Mouse (Mus musculus) neural tube, embryonic 15.5 days (tissue): Measurements from ENCODE around the gene Cyb5r4. TPM values are rescaled to one million over a fixed set of nuclear protein-coding genes. Genes with fewer than 3 reads are reported as not detected.
"Not testable (repeated sequence)": the region's sequence is repeated elsewhere in the genome, so short reads cannot be mapped to it uniquely, and the experiment has no call there.

ENCODE experiments used
- ATAC-seq: fragments of 200-750 bp; cut with Nextera tagmentation; 2 replicates; pipeline ENCODE4 v1.8.0; 2017; ENCODE audit warnings: mild to moderate bottlenecking, moderate TSS enrichment, moderate library complexity; ENCODE audit not compliant: low FRiP score
- H3K27ac ChIP-seq: fragments of 300-500 bp; sonication (generic); replicated peaks from 2 replicates; pipeline ENCODE4 v1.5.1; 2015; ENCODE audit warnings: mild to moderate bottlenecking, inconsistent platforms
- H3K27me3 ChIP-seq: fragments of 300-500 bp; sonication (generic); replicated peaks from 2 replicates; pipeline ENCODE4 v1.6.1; 2015; ENCODE audit warnings: inconsistent platforms
- H3K36me3 ChIP-seq: fragments of 300-500 bp; sonication (generic); 2 replicates; pipeline ENCODE4 v1.6.1; 2015; ENCODE audit warnings: inconsistent platforms
- H3K4me1 ChIP-seq: fragments of 300-500 bp; sonication (generic); 2 replicates; pipeline ENCODE4 v1.6.1; 2015; ENCODE audit warnings: inconsistent platforms
- H3K4me2 ChIP-seq: fragments of 300-500 bp; sonication (generic); 2 replicates; pipeline ENCODE4 v1.6.1; 2015; ENCODE audit warnings: inconsistent platforms, mild to moderate bottlenecking, moderate library complexity
- H3K4me3 ChIP-seq: fragments of 300-500 bp; sonication (generic); replicated peaks from 2 replicates; pipeline ENCODE4 v1.5.1; 2015; ENCODE audit warnings: mild to moderate bottlenecking, inconsistent platforms
- H3K9ac ChIP-seq: fragments of 300-500 bp; sonication (generic); replicated peaks from 2 replicates; pipeline ENCODE4 v1.6.1; 2015; ENCODE audit warnings: mild to moderate bottlenecking, inconsistent platforms
- H3K9me3 ChIP-seq: fragments of 300-500 bp; sonication (generic); replicated peaks from 2 replicates; pipeline ENCODE4 v1.6.1; 2016; ENCODE audit warnings: inconsistent platforms
- WGBS: fragments of 180-500 bp; shearing (Covaris S2); methylation state at CpG from one replicate; pipeline ENCODE4 v1.1.7; 2015; ENCODE audit warnings: mixed read lengths; 5-methylcytosine and 5-hydroxymethylcytosine counted together
- polyA plus RNA-seq: library from polyadenylated mRNA; unstranded; fragments of >200 nt; fragmentation: Nextera tagmentation; extraction: Ambion mirVana; gene quantifications from 2 replicates; pipeline ENCODE4 v1.2.1, GENCODE M21; 2015

The Cyb5r4 gene
- polyA plus RNA-seq, 1 experiment from 2014 or later: 59.6 TPM

- peak overlapping the region; percentile 70 for H3K27ac ChIP-seq
- peaks cover 13% of the 10 kb centered on the region for H3K4me1 ChIP-seq
- no peaks in the 10 kb centered on the region for H3K36me3 ChIP-seq
- WGBS: 17% methylated on average over 6 of the region's 6 CpGs
- H3K9ac ChIP-seq: no peak overlapping the region
- H3K9me3 ChIP-seq: no peaks in the 10 kb centered on the region
- no peaks in the 10 kb centered on the region for H3K27me3 ChIP-seq
- H3K4me2 ChIP-seq: peak overlapping the region; percentile 11; the same call in 1 of the 2 replicates
- H3K4me3 ChIP-seq: no peak overlapping the region
- ATAC-seq: peak; percentile 90
These were observed 93.7 kb downstream of the Cyb5r4 start for GRCm38 (mm10) chr9:87115456-87115931.

DNA sequence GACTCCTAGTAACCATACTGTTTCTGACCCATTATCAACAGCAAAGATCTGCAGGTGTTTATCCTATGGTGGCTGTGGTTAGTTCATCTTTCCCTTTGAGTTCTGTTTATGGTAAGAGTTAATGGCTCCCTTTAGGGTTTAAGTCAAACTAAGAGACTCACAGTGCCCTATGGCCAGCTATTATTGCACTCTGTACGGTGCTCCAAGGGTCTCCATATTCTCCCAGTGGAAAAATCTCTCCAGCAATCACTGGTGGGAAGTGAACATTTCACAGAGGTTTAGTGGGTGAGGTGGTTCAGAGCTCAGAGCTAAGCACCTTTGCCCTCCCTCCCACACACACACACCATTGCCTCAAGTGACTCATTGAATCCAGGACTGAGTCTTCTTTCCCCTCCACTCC lies 94.2 kb downstream of the Cyb5r4 start:
- Histone ChIP-seq H3K27me3 (no peaks in the 10 kb centered on the region), H3K27ac (peak overlapping the region; percentile 70), H3K36me3 (no peaks in the 10 kb centered on the region), H3K4me1 (peaks cover 13% of the 10 kb centered on the region), H3K4me2 (no peak overlapping the region), H3K9me3 (no peaks in the 10 kb centered on the region), H3K4me3 (no peak overlapping the region), H3K9ac (no peak overlapping the region)
- WGBS: 60% methylated on average over 1 of the region's 1 CpGs
- 0 out of 2 replicates have a peak, but pooled peaks have one; percentile 11 for ATAC-seq

GRCm38 (mm10) chr9:87118996-87119395 lies 97.2 kb downstream of the Cyb5r4 start:
- Histone ChIP-seq H3K27ac (no peak overlapping the region), H3K36me3 (no peaks in the 10 kb centered on the region), H3K9ac (no peak overlapping the region), H3K4me2 (no peak overlapping the region), H3K4me3 (no peak overlapping the region), H3K27me3 (no peaks in the 10 kb centered on the region), H3K9me3 (no peaks in the 10 kb centered on the region), H3K4me1 (peaks cover 17% of the 10 kb centered on the region)
- no peak for ATAC-seq
- WGBS: 68% methylated on average over 3 of the region's 3 CpGs

GRCm38 (mm10) chr9:87121956-87122493 lies 100.2 kb downstream of the Cyb5r4 start:
- Histone ChIP-seq H3K9ac (no peak overlapping the region), H3K27me3 (no peaks in the 10 kb centered on the region), H3K4me1 (peaks cover 4% of the 10 kb centered on the region; the same call in 1 of the 2 replicates), H3K27ac (no peak overlapping the region), H3K4me2 (no peak overlapping the region), H3K36me3 (no peaks in the 10 kb centered on the region), H3K4me3 (no peak overlapping the region), H3K9me3 (no peaks in the 10 kb centered on the region)
- 49% methylated on average over 9 of the region's 9 CpGs for WGBS
- ATAC-seq: no peak; the same call in 1 of the 2 replicates

GRCm38 (mm10) chr9:87127046-87127445 lies 105.2 kb downstream of the Cyb5r4 start:
- not testable (repeated sequence) for ATAC-seq, H3K4me3 ChIP-seq, H3K9me3 ChIP-seq, H3K4me1 ChIP-seq, H3K36me3 ChIP-seq, H3K4me2 ChIP-seq, H3K27me3 ChIP-seq, H3K27ac ChIP-seq, H3K9ac ChIP-seq
- 84% methylated on average over 6 of the region's 6 CpGs for WGBS

Other genes starting within 250 kb of the Cyb5r4 start
- 164 and 185 TPM in 2 replicates for gene Snap91, start 141.4 kb upstream of the Cyb5r4 start, polyA plus RNA-seq
- gene Ripply2, start 6.5 kb upstream of the Cyb5r4 start, polyA plus RNA-seq: 7.3 and 10.7 TPM in 2 replicates
- 3.2 and 3.8 TPM in 2 replicates for gene Mrap2, start 122.3 kb downstream of the Cyb5r4 start, polyA plus RNA-seq
- 5.5 and 5.6 TPM in 2 replicates for gene Cep162, start 233.5 kb downstream of the Cyb5r4 start, polyA plus RNA-seq